Mouse (Mus musculus): Measurements from ENCODE around the gene Sec14l5.

GRCm38 (mm10) chr16:5155014-5155413 is 8.1 kb downstream of the Sec14l5 start:
- TF ChIP-seq POLR2AphosphoS2 (IDR thresholded peaks at IDR 0.05; ENCODE audit: insufficient read length, low read depth) = no peak
- no peak for TF ChIP-seq POLR2A (IDR thresholded peaks at IDR 0.05; ENCODE audit: insufficient read length, low read depth)
- no peak for TF ChIP-seq USF1 (IDR thresholded peaks at IDR 0.05; ENCODE audit: low read depth)
- TF ChIP-seq SRF (IDR thresholded peaks at IDR 0.05; ENCODE audit: control insufficient read depth, insufficient read length, low read depth) = no peak
- no peak for TF ChIP-seq E2F4 (IDR thresholded peaks at IDR 0.05; ENCODE audit: insufficient read depth)
- TF ChIP-seq MYOD1 (IDR thresholded peaks at IDR 0.05; ENCODE audit: control insufficient read depth in 1 of 3, insufficient read length in 2 of 3, low read depth in 2 of 3) = no peak
- TF ChIP-seq MYOG (IDR thresholded peaks at IDR 0.05; ENCODE audit: control insufficient read depth in 1 of 3, insufficient read depth in 1 of 3, insufficient read length in 2 of 3, low read depth in 2 of 3) = no peak
- TF ChIP-seq CEBPB (IDR thresholded peaks at IDR 0.05; ENCODE audit: insufficient read depth, poor library complexity, severe bottlenecking) = no peak

Data from myocyte (in vitro differentiated cells).